Mouse (Mus musculus) adrenal gland, postnatal 10 days (tissue): ENCODE results near the gene Prpf38a. TPM values are rescaled to one million over a fixed set of nuclear protein-coding genes. Genes with fewer than 3 reads are reported as not detected.

ENCODE experiments used
- total RNA-seq, 2 experiments: library from RNA; stranded (reverse); gene quantifications; 2 replicates each; pipeline ENCODE4 v1.2.3; 2021

Gene Prpf38a
- total RNA-seq, 2 experiments from 2014 or later = 35.0 to 36.3 TPM

Other genes with a start within 250 kb of the Prpf38a start
- 1 to 10 TPM; 2.7 to 5.9 TPM for gene Shisal2a, start 196.0 kb downstream of the Prpf38a start, total RNA-seq
- 10 to 100 TPM; 18.2 to 20.5 TPM for gene Gpx7, start 172.4 kb downstream of the Prpf38a start, total RNA-seq
- gene Tut4, start 119.9 kb downstream of the Prpf38a start, total RNA-seq = 10 to 100 TPM; 37.9 to 52.2 TPM
- gene Orc1, start 87 bp upstream of the Prpf38a start, total RNA-seq = 1 to 10 TPM; 1.7 to 2.2 TPM
- gene Cc2d1b, start 40.6 kb upstream of the Prpf38a start, total RNA-seq = 10 to 100 TPM; 28.4 to 38.6 TPM
- under 1 TPM; 0.42 to 0.73 TPM for gene 3110021N24Rik, start 140.3 kb upstream of the Prpf38a start, total RNA-seq
- 10 to 100 TPM; 20.8 to 24.4 TPM for gene Zfyve9, start 201.5 kb upstream of the Prpf38a start, total RNA-seq